Mouse (Mus musculus) midbrain, postnatal 0 days (tissue): ENCODE measurements around the gene Atp8b2. TPM values are rescaled to one million over a fixed set of nuclear protein-coding genes. Genes with fewer than 3 reads are reported as not detected.

ENCODE experiments used
- ATAC-seq: fragments of 200-750 bp; cut with Nextera tagmentation; 2 replicates; pipeline ENCODE4 v1.8.0; 2017; ENCODE audit warnings: moderate number of reproducible peaks, mild to moderate bottlenecking, moderate TSS enrichment, moderate library complexity; ENCODE audit not compliant: low FRiP score
- DNase-seq: peaks from one replicate; pipeline ENCODE4 v3.0.0-alpha.2; 2015; ENCODE audit warnings: low spot score
- H3K27ac ChIP-seq: fragments of 300-500 bp; sonication (generic); 2 replicates; pipeline ENCODE4 v1.5.1; 2014; ENCODE audit warnings: low read depth, mild to moderate bottlenecking, low read length, mixed read lengths
- H3K27me3 ChIP-seq: fragments of 300-500 bp; sonication (generic); 2 replicates; pipeline ENCODE4 v1.6.1; 2014; ENCODE audit warnings: low read length, control low read depth, mixed read lengths; ENCODE audit not compliant: insufficient read depth
- H3K36me3 ChIP-seq: fragments of 300-500 bp; sonication (generic); 2 replicates; pipeline ENCODE4 v1.6.1; 2014; ENCODE audit warnings: low read length, control low read depth, mixed read lengths; ENCODE audit not compliant: insufficient read depth
- H3K4me1 ChIP-seq: fragments of 300-500 bp; sonication (generic); 2 replicates; pipeline ENCODE4 v1.6.1; 2014; ENCODE audit warnings: mild to moderate bottlenecking, control low read depth, antibody characterized with exemption, low read length, mixed read lengths; ENCODE audit not compliant: insufficient read depth
- H3K4me2 ChIP-seq: fragments of 300-500 bp; sonication (generic); 2 replicates; pipeline ENCODE4 v1.6.1; 2014; ENCODE audit warnings: low read depth, mild to moderate bottlenecking, low read length, mixed read lengths; ENCODE audit not compliant: poor library complexity, severe bottlenecking
- H3K4me3 ChIP-seq: fragments of 300-500 bp; sonication (generic); 2 replicates; pipeline ENCODE4 v1.5.1; 2014; ENCODE audit warnings: low read depth, mild to moderate bottlenecking, low read length, moderate library complexity
- H3K9ac ChIP-seq: fragments of 300-500 bp; sonication (generic); replicated peaks from 2 replicates; pipeline ENCODE4 v1.6.1; 2014; ENCODE audit warnings: mild to moderate bottlenecking, low read length, moderate library complexity, mixed read lengths; ENCODE audit not compliant: poor library complexity, severe bottlenecking
- H3K9me3 ChIP-seq: fragments of 300-500 bp; sonication (generic); 2 replicates; pipeline ENCODE4 v1.6.1; 2016; ENCODE audit warnings: low read length, control low read depth
- CTCF ChIP-seq: IDR thresholded peaks from 2 replicates; pipeline ENCODE4 v1.5.1; 2016; ENCODE audit warnings: antibody characterized with exemption, mild to moderate bottlenecking
- WGBS: fragments of 180-500 bp; shearing (Covaris S2); extraction: QIAGEN DNeasy Blood & Tissue Kit; methylation state at CpG from one replicate; pipeline ENCODE4 v1.1.7; 2014; 5-methylcytosine and 5-hydroxymethylcytosine counted together
- polyA plus RNA-seq: library from polyadenylated mRNA; unstranded; fragments of >200 nt; fragmentation: Nextera tagmentation; extraction: Ambion mirVana; gene quantifications from 2 replicates; pipeline ENCODE4 v1.2.1, GENCODE M21; 2015
- total RNA-seq: library from RNA; depleted of rRNA; stranded (reverse); fragments of >200 nt; gene quantifications from 2 replicates; pipeline ENCODE4 v1.2.3, GENCODE M21; 2014

The Atp8b2 gene
- total and polyA plus RNA-seq, 2 experiments from 2014 or later, result 7.9 to 95.4 TPM

GRCm38 (mm10) chr3:89914700-89915099 lies 48.6 kb downstream of the Atp8b2 start:
- Histone ChIP-seq H3K9ac (no peak overlapping the region), H3K9me3 (no peaks in the 10 kb centered on the region), H3K36me3 (no peaks in the 10 kb centered on the region), H3K4me1 (no peaks in the 10 kb centered on the region), H3K27ac (no peak overlapping the region), H3K4me3 (no peak overlapping the region), H3K27me3 (peaks cover 14% of the 10 kb centered on the region), H3K4me2 (no peak overlapping the region)
- ATAC-seq (no peak), DNase-seq (no peak)
- 81% methylated on average over 4 of the region's 4 CpGs for WGBS
- TF ChIP-seq CTCF, result no peak

GRCm38 (mm10) chr3:89912543-89913391 lies 50.5 kb downstream of the Atp8b2 start, which contains the start of gene Il6ra:
Gene Il6ra, minus strand, starts transcription at chr3:89913196.
- WGBS, result under 1% methylated on average over 71 of the region's 75 CpGs
- Histone ChIP-seq H3K36me3 (no peaks in the 10 kb centered on the region), H3K27ac (no peak within 1 kb of the TSS; the same call in 1 of the 2 replicates), H3K4me3 (peak within 1 kb of the TSS; percentile 45), H3K4me1 (no peaks in the 10 kb centered on the region), H3K9me3 (no peaks in the 10 kb centered on the region), H3K9ac (peak within 1 kb of the TSS; percentile 42), H3K27me3 (peaks cover 14% of the 10 kb centered on the region), H3K4me2 (peak within 1 kb of the TSS; percentile 92)
- peak; percentile 73 for DNase-seq
- ATAC-seq, result peak; percentile 85
- peak; percentile 43 for TF ChIP-seq CTCF

GRCm38 (mm10) chr3:89912108-89912542 lies 51.2 kb downstream of the Atp8b2 start:
- H3K27me3 ChIP-seq, result peaks cover 14% of the 10 kb centered on the region
- 38% methylated on average over 6 of the region's 6 CpGs for WGBS
- no peak overlapping the region for H3K4me3 ChIP-seq
- H3K9ac ChIP-seq, result no peak overlapping the region
- H3K4me1 ChIP-seq, result no peaks in the 10 kb centered on the region
- no peak for TF ChIP-seq CTCF
- no peaks in the 10 kb centered on the region for H3K36me3 ChIP-seq
- ATAC-seq (no peak), DNase-seq (no peak)
- no peaks in the 10 kb centered on the region for H3K9me3 ChIP-seq
- no peak overlapping the region for H3K27ac ChIP-seq
- no peak overlapping the region for H3K4me2 ChIP-seq

- Histone ChIP-seq H3K36me3 (no peaks in the 10 kb centered on the region), H3K9ac (no peak overlapping the region), H3K4me3 (no peak overlapping the region), H3K27me3 (peaks cover 14% of the 10 kb centered on the region), H3K9me3 (no peaks in the 10 kb centered on the region), H3K27ac (no peak overlapping the region), H3K4me1 (no peaks in the 10 kb centered on the region), H3K4me2 (no peak overlapping the region)
- TF ChIP-seq CTCF, result no peak
- ATAC-seq (no peak), DNase-seq (no peak)
- WGBS, result 72% methylated on average over 3 of the region's 3 CpGs
Observed at GRCm38 (mm10) chr3:89911207-89911606, 52.1 kb downstream of the Atp8b2 start.

GRCm38 (mm10) chr3:89909703-89910542 lies 53.4 kb downstream of the Atp8b2 start:
- no peak for TF ChIP-seq CTCF
- ATAC-seq (no peak), DNase-seq (peak; percentile 34)
- Histone ChIP-seq H3K36me3 (no peaks in the 10 kb centered on the region), H3K9me3 (no peaks in the 10 kb centered on the region), H3K4me1 (no peaks in the 10 kb centered on the region), H3K9ac (no peak overlapping the region), H3K27me3 (peaks cover 14% of the 10 kb centered on the region), H3K27ac (no peak overlapping the region), H3K4me3 (no peak overlapping the region), H3K4me2 (no peak overlapping the region)
- WGBS, result 60% methylated on average over 5 of the region's 5 CpGs
